Mouse (Mus musculus) embryonic fibroblast, embryonic 13.5 days (primary cell): ENCODE measurements around the gene Itih4.

Experiments
- CTCF ChIP-seq: IDR thresholded peaks from 2 replicates; pipeline ENCODE4 v1.5.1; 2011; ENCODE audit warnings: mild to moderate bottlenecking, control low read depth, low read length, moderate library complexity, borderline replicate concordance; ENCODE audit not compliant: insufficient read depth
- POLR2A ChIP-seq: IDR thresholded peaks from 2 replicates; pipeline ENCODE4 v1.6.1; 2011; ENCODE audit warnings: low read depth, mild to moderate bottlenecking, control low read depth, low read length, moderate library complexity

- TF ChIP-seq POLR2A (no peak), CTCF (no peak)
Measured at GRCm38 (mm10) chr14:30906001-30906400, 19.7 kb downstream of the Itih4 start.
